Mouse (Mus musculus): ENCODE measurements around the gene Hoxa7.
A peak's percentile ranks its signal among the peaks of the same experiment; 100 is the strongest.

Gene Hoxa7

GRCm38 (mm10) chr6:52213119-52213986, 8.3 kb downstream of the Hoxa7 start, which contains the start of the genes Hoxa3 and Gm28308:
Hoxa3 (minus strand) TSS chr6:52213336.
Gm28308 (minus strand) TSS chr6:52213339.
- no peak for DNase-seq (ENCODE audit: low read depth in 2 of 2, low spot score in 2 of 2)

GRCm38 (mm10) chr6:52212556-52213118, 9.0 kb downstream of the Hoxa7 start:
- DNase-seq (ENCODE audit: low read depth in 2 of 2, low spot score in 2 of 2) = no peak

GRCm38 (mm10) chr6:52211961-52212360, 9.7 kb downstream of the Hoxa7 start:
- no peak for DNase-seq (ENCODE audit: low read depth in 2 of 2, low spot score in 2 of 2)

- peak; percentile 60 to 73 for DNase-seq (ENCODE audit: low read depth in 2 of 2, low spot score in 2 of 2)
These were observed 10.3 kb downstream of the Hoxa7 start for GRCm38 (mm10) chr6:52211170-52211935.

GRCm38 (mm10) chr6:52209685-52210046, 12.0 kb downstream of the Hoxa7 start:
- no peak for DNase-seq (ENCODE audit: low read depth in 2 of 2, low spot score in 2 of 2)

- DNase-seq (ENCODE audit: low read depth in 2 of 2, low spot score in 2 of 2) = no peak
These were observed 12.6 kb downstream of the Hoxa7 start for GRCm38 (mm10) chr6:52208868-52209684.

GRCm38 (mm10) chr6:52208072-52208867, 13.4 kb downstream of the Hoxa7 start, which contains the start of gene Hoxa6:
Hoxa6 (minus strand) TSS chr6:52208722.
- DNase-seq (ENCODE audit: low read depth in 2 of 2, low spot score in 2 of 2) = no peak

- DNase-seq (ENCODE audit: low read depth in 2 of 2, low spot score in 2 of 2) = no peak
These were observed 14.0 kb downstream of the Hoxa7 start for GRCm38 (mm10) chr6:52207684-52207976.

GRCm38 (mm10) chr6:52206882-52207683, 14.6 kb downstream of the Hoxa7 start:
- no peak for DNase-seq (ENCODE audit: low read depth in 2 of 2, low spot score in 2 of 2)

GRCm38 (mm10) chr6:52205638-52206621, 15.7 kb downstream of the Hoxa7 start:
- no peak for DNase-seq (ENCODE audit: low read depth in 2 of 2, low spot score in 2 of 2)

GRCm38 (mm10) chr6:52205221-52205620, 16.4 kb downstream of the Hoxa7 start:
- no peak for DNase-seq (ENCODE audit: low read depth in 2 of 2, low spot score in 2 of 2)

- DNase-seq (ENCODE audit: low read depth in 2 of 2, low spot score in 2 of 2) = no peak
These were observed 17.5 kb downstream of the Hoxa7 start, which contains the start of gene Hoxa5 for GRCm38 (mm10) chr6:52204050-52204752. Hoxa5 (minus strand) TSS chr6:52204587.

GRCm38 (mm10) chr6:52203371-52204049, 18.1 kb downstream of the Hoxa7 start:
- DNase-seq (ENCODE audit: low read depth in 2 of 2, low spot score in 2 of 2) = no peak

- no peak for DNase-seq (ENCODE audit: low read depth in 2 of 2, low spot score in 2 of 2)
These were observed 18.6 kb downstream of the Hoxa7 start for GRCm38 (mm10) chr6:52203121-52203370.

- DNase-seq (ENCODE audit: low read depth in 2 of 2, low spot score in 2 of 2) = no peak
These were observed 19.1 kb downstream of the Hoxa7 start for GRCm38 (mm10) chr6:52202362-52203120.

GRCm38 (mm10) chr6:52201269-52201668, 20.4 kb downstream of the Hoxa7 start:
- DNase-seq (ENCODE audit: low read depth in 2 of 2, low spot score in 2 of 2) = no peak

Data from CD8-positive naive resting alpha-beta T cell, adult 2 months (primary cell).